30 mouse cellular contexts compared by ENCODE assay signal in genomic region chr4:148527158-148527910, GRCm38 (mm10). TPM values are rescaled to one million over a fixed set of nuclear protein-coding genes. Genes with fewer than 3 reads are reported as not detected.
A peak's percentile ranks its signal among the peaks of the same experiment; 100 is the strongest.
DNase-seq lines count a peak whose midpoint lies in the region; ATAC-seq and TF ChIP-seq lines count a peak whose summit lies in the region.
"Had no signal": no experiment of that assay in that cellular context is flagged by ENCODE, and none has a peak within 500 bp of the region (broad histone marks: within the 10 kb centered on the region; RNA-seq: fewer than 3 reads in every experiment).

No protein-coding gene starts in this region.

- H3K4me3 ChIP-seq in embryonic facial prominence, embryonic 15.5 days (replicated peaks): no peak overlapping the region
- H3K4me3 ChIP-seq in embryonic facial prominence, embryonic 10.5 days: no peak overlapping the region
- H3K4me3 ChIP-seq in heart, adult 2 months: no peak overlapping the region
- no peak overlapping the region for H3K4me3 ChIP-seq in lung, postnatal 0 days (ENCODE audit: low read depth, low read length)
- H3K4me3 ChIP-seq: embryonic facial prominence, embryonic 13.5 days; forebrain, embryonic 12.5 days; hindbrain, embryonic 12.5 days; intestine, embryonic 15.5 days; limb, embryonic 12.5 days had no signal

- H3K27ac ChIP-seq in embryonic facial prominence, embryonic 15.5 days (replicated peaks): 0 out of 2 replicates have a peak overlapping the region, but pooled peaks have one; percentile 11
- no peak overlapping the region for H3K27ac ChIP-seq in embryonic facial prominence, embryonic 10.5 days (replicated peaks)
- H3K27ac ChIP-seq in heart, adult 2 months: peak overlapping the region; percentile 45
- H3K27ac ChIP-seq in lung, postnatal 0 days (ENCODE audit: low read length): no peak overlapping the region
- H3K27ac ChIP-seq: embryonic facial prominence, embryonic 13.5 days; forebrain, embryonic 12.5 days; hindbrain, embryonic 12.5 days; hindbrain, postnatal 0 days; intestine, embryonic 15.5 days; kidney, postnatal 0 days; limb, embryonic 12.5 days had no signal

- TF ChIP-seq CTCF in heart, adult 2 months (IDR thresholded peaks at IDR 0.05): no peak
- TF ChIP-seq CTCF in lung, postnatal 0 days (IDR thresholded peaks at IDR 0.05): no peak

- no peaks in the 10 kb centered on the region for H3K9me3 ChIP-seq in embryonic facial prominence, embryonic 15.5 days (replicated peaks)
- H3K9me3 ChIP-seq in embryonic facial prominence, embryonic 10.5 days: no peaks in the 10 kb centered on the region
- no peaks in the 10 kb centered on the region for H3K9me3 ChIP-seq in lung, postnatal 0 days (ENCODE audit: low read length)
- H3K9me3 ChIP-seq: embryonic facial prominence, embryonic 13.5 days; forebrain, embryonic 12.5 days; G1E; hindbrain, embryonic 12.5 days; intestine, embryonic 15.5 days; limb, embryonic 12.5 days had no signal

- H3K36me3 ChIP-seq in embryonic facial prominence, embryonic 15.5 days: peaks cover 89% of the 10 kb centered on the region
- H3K36me3 ChIP-seq in embryonic facial prominence, embryonic 10.5 days (replicated peaks): peaks cover 95% of the 10 kb centered on the region
- peaks cover 2% of the 10 kb centered on the region for H3K36me3 ChIP-seq in heart, adult 2 months (ENCODE audit: control insufficient read depth, insufficient read depth, low read length)
- H3K36me3 ChIP-seq in lung, postnatal 0 days (ENCODE audit: insufficient read depth, low read length): peaks cover 42% of the 10 kb centered on the region

- no peak for TF ChIP-seq POLR2A in heart, adult 2 months (IDR thresholded peaks at IDR 0.05; ENCODE audit: insufficient read depth, low read depth, low read length)

- H3K79me2 ChIP-seq in heart, adult 2 months (replicated peaks; ENCODE audit: control insufficient read depth, insufficient read depth, low read length): no peaks in the 10 kb centered on the region

- WGBS in embryonic facial prominence, embryonic 15.5 days: 86% methylated on average over 10 of the region's 10 CpGs
- WGBS in embryonic facial prominence, embryonic 10.5 days: 93% methylated on average over 10 of the region's 10 CpGs
- 51% methylated on average over 10 of the region's 10 CpGs for WGBS in heart, adult 2 months
- WGBS in lung, postnatal 0 days: 81% methylated on average over 10 of the region's 10 CpGs

- no peaks in the 10 kb centered on the region for H3K27me3 ChIP-seq in embryonic facial prominence, embryonic 15.5 days
- no peaks in the 10 kb centered on the region for H3K27me3 ChIP-seq in embryonic facial prominence, embryonic 10.5 days (replicated peaks; ENCODE audit: low read depth, poor library complexity, severe bottlenecking)
- H3K27me3 ChIP-seq in heart, adult 2 months (ENCODE audit: control insufficient read depth, insufficient read depth, low read length): no peaks in the 10 kb centered on the region
- no peaks in the 10 kb centered on the region for H3K27me3 ChIP-seq in lung, postnatal 0 days (replicated peaks; ENCODE audit: insufficient read depth, low read length)
- H3K27me3 ChIP-seq: embryonic facial prominence, embryonic 13.5 days; forebrain, embryonic 12.5 days; hindbrain, embryonic 12.5 days; intestine, embryonic 15.5 days; limb, embryonic 12.5 days had no signal

- ATAC-seq in embryonic facial prominence, embryonic 15.5 days (ENCODE audit: insufficient number of reproducible peaks, low FRiP score, low TSS enrichment, low read depth): no peak
- peak; percentile 46 for ATAC-seq in lung, postnatal 0 days
- ATAC-seq: hindbrain, postnatal 0 days; intestine, embryonic 15.5 days; midbrain, embryonic 16.5 days had no signal

- no peak for DNase-seq in embryonic facial prominence, embryonic 10.5 days (ENCODE audit: low spot score)
- peak in 1 of 2 experiments; percentile 59 for DNase-seq in heart, adult 2 months
- no peak for DNase-seq in heart, postnatal 25 days (ENCODE audit: low spot score)
- DNase-seq in lung, postnatal 0 days (ENCODE audit: low spot score): peak; percentile 9
- no peak for DNase-seq in lung, postnatal 36 days
- DNase-seq in gastrocnemius, postnatal 14 days: peak; percentile 50
- DNase-seq in kidney, postnatal 25 days: no peak
- DNase-seq: adrenal gland, postnatal 25 days; cerebellum, adult 11-12 months; cerebellum, adult 9-11 months; embryo, embryonic 11 days; kidney, adult 2 months; layer of hippocampus, adult 9-11 months; right cerebral cortex, postnatal 25 days; spleen, adult 18-20 months; thymus, adult 18-20 months; thymus, postnatal 25 days had no signal

- intact Hi-C loops in heart, adult 2 months (cut with DNase I): no loop called here
- intact Hi-C loops in heart, postnatal 25 days (cut with DNase I): no loop called here
- intact Hi-C loops in gastrocnemius, postnatal 14 days (cut with DNase I; ENCODE audit: low total_unique reads): no loop called here

- H3K9ac ChIP-seq in embryonic facial prominence, embryonic 15.5 days: no peak overlapping the region
- H3K9ac ChIP-seq in heart, adult 2 months (ENCODE audit: low read depth, low read length): no peak overlapping the region
- no peak overlapping the region for H3K9ac ChIP-seq in lung, postnatal 0 days (replicated peaks; ENCODE audit: low read depth)
- H3K9ac ChIP-seq: embryonic facial prominence, embryonic 13.5 days; forebrain, embryonic 12.5 days; hindbrain, embryonic 12.5 days; intestine, embryonic 15.5 days; limb, embryonic 12.5 days had no signal

- TF ChIP-seq EP300 in heart, adult 2 months (IDR thresholded peaks at IDR 0.05; ENCODE audit: insufficient read depth, low read depth, low read length): no peak
- peak; percentile 65 for TF ChIP-seq EP300 in lung, postnatal 0 days (IDR thresholded peaks at IDR 0.05)

- H3K4me2 ChIP-seq in embryonic facial prominence, embryonic 15.5 days (replicated peaks): no peak overlapping the region
- no peak overlapping the region for H3K4me2 ChIP-seq in lung, postnatal 0 days (replicated peaks; ENCODE audit: low read depth, low read length)
- H3K4me2 ChIP-seq: embryonic facial prominence, embryonic 13.5 days; forebrain, embryonic 12.5 days; hindbrain, embryonic 12.5 days; intestine, embryonic 15.5 days; limb, embryonic 12.5 days; liver, embryonic 11.5 days had no signal

- no peaks in the 10 kb centered on the region for H3K4me1 ChIP-seq in embryonic facial prominence, embryonic 15.5 days
- no peaks in the 10 kb centered on the region for H3K4me1 ChIP-seq in embryonic facial prominence, embryonic 10.5 days
- H3K4me1 ChIP-seq in heart, adult 2 months (ENCODE audit: control insufficient read depth, insufficient read depth, low read length): peaks cover 3% of the 10 kb centered on the region
- no peaks in the 10 kb centered on the region for H3K4me1 ChIP-seq in lung, postnatal 0 days (ENCODE audit: insufficient read depth, low read depth, low read length)
- H3K4me1 ChIP-seq: embryonic facial prominence, embryonic 13.5 days; forebrain, embryonic 12.5 days; hindbrain, embryonic 12.5 days; intestine, embryonic 15.5 days; limb, embryonic 12.5 days had no signal

RNA-seq across cellular contexts. Expression of gene Angptl7, which starts 27.1 kb away (rescaled TPM):
- polyA plus RNA-seq in embryonic facial prominence, embryonic 15.5 days (2015; fragmentation: Nextera tagmentation; extraction: Ambion mirVana): 4.8 and 7.7 TPM in 2 replicates
- polyA plus RNA-seq in embryonic facial prominence, embryonic 10.5 days (2016; fragmentation: Nextera tagmentation; extraction: Ambion mirVana): 0.23 and 0.37 TPM in 2 replicates
- 1 to 10 TPM; 2.5 TPM for total RNA-seq in heart, adult 2 months (2021)
- polyA plus RNA-seq in heart, adult 2 months (2012; rRNA removed): 3.7 and 4.4 TPM in 2 replicates
- 1 to 10 TPM; 2.3 to 5.4 TPM for total RNA-seq in heart, postnatal 25 days (2021)
- polyA plus RNA-seq in lung, postnatal 0 days (2015; fragmentation: Nextera tagmentation; extraction: Ambion mirVana): 0.38 and 0.60 TPM in 2 replicates
- 10 to 100 TPM; 23.9 to 72.0 TPM for total RNA-seq in gastrocnemius, postnatal 14 days (2021)
- total RNA-seq: granulocyte monocyte progenitor cell, adult 5-6 weeks; neutrophil, adult 5-6 weeks had no signal
- polyA plus RNA-seq: G1E had no signal

RNA-seq across cellular contexts. Expression of gene Exosc10, which starts 30.9 kb away (rescaled TPM):
- 82.7 and 87.6 TPM in 2 replicates for polyA plus RNA-seq in embryonic facial prominence, embryonic 15.5 days (2015; fragmentation: Nextera tagmentation; extraction: Ambion mirVana)
- 98.8 and 108 TPM in 2 replicates for polyA plus RNA-seq in embryonic facial prominence, embryonic 10.5 days (2016; fragmentation: Nextera tagmentation; extraction: Ambion mirVana)
- total RNA-seq in heart, adult 2 months (2021): 10 to 100 TPM; 38.7 to 39.6 TPM
- 21.9 and 27.2 TPM in 2 replicates for polyA plus RNA-seq in heart, adult 2 months (2012; rRNA removed)
- 10 to 100 TPM; 42.8 to 44.1 TPM for total RNA-seq in heart, postnatal 25 days (2021)
- polyA plus RNA-seq in lung, postnatal 0 days (2015; fragmentation: Nextera tagmentation; extraction: Ambion mirVana): 33.2 and 35.9 TPM in 2 replicates
- total RNA-seq in gastrocnemius, postnatal 14 days (2021): 10 to 100 TPM; 20.0 to 23.0 TPM

Comparison
In these comparisons a context has a peak if more than half of its experiments do, and no peak if none do; other contexts are left out.
1. H3K27ac ChIP-seq: peak in embryonic facial prominence, embryonic 15.5 days (single experiment) and heart, adult 2 months (single experiment); none in embryonic facial prominence, embryonic 10.5 days (single experiment) and lung, postnatal 0 days (single experiment).
2. DNase-seq: peak in lung, postnatal 0 days (single experiment) and gastrocnemius, postnatal 14 days (single experiment); none in embryonic facial prominence, embryonic 10.5 days (single experiment), heart, postnatal 25 days (single experiment), lung, postnatal 36 days (single experiment) and kidney, postnatal 25 days (0 of 2).